Mouse (Mus musculus): ENCODE measurements around the gene Aqp3.

- no peak for TF ChIP-seq CTCF (IDR thresholded peaks at IDR 0.05; ENCODE audit: low read depth)
- TF ChIP-seq EP300 (IDR thresholded peaks at IDR 0.05; ENCODE audit: low read depth), result no peak
Observed at GRCm38 (mm10) chr4:41089705-41090104, 8.3 kb downstream of the Aqp3 start.

All from liver, embryonic 14.5 days (tissue).